ENCODE assay signal across 13 mouse cellular contexts in genomic region chr11:114793868-114794545, GRCm38 (mm10). TPM values are rescaled to one million over a fixed set of nuclear protein-coding genes. Genes with fewer than 3 reads are reported as not detected.
A peak's percentile ranks its signal among the peaks of the same experiment; 100 is the strongest.
DNase-seq lines count a peak whose midpoint lies in the region; ATAC-seq and TF ChIP-seq lines count a peak whose summit lies in the region.
"Had no signal": no experiment of that assay in that cellular context is flagged by ENCODE, and none has a peak within 500 bp of the region (broad histone marks: within the 10 kb centered on the region; RNA-seq: fewer than 3 reads in every experiment).

No protein-coding gene starts in this region.

- H3K4me1 ChIP-seq in kidney, postnatal 0 days (replicated peaks; ENCODE audit: insufficient read depth, low read length): peaks cover 30% of the 10 kb centered on the region
- H3K4me1 ChIP-seq in kidney, embryonic 14.5 days (ENCODE audit: control insufficient read depth, insufficient read depth, low read length): peaks cover 37% of the 10 kb centered on the region
- peaks cover 16% of the 10 kb centered on the region for H3K4me1 ChIP-seq in hindbrain, embryonic 11.5 days (replicated peaks; ENCODE audit: control insufficient read depth, insufficient read depth, low read length)
- H3K4me1 ChIP-seq in thymus, adult 2 months (replicated peaks; ENCODE audit: control insufficient read depth, insufficient read depth, low read length): peaks cover 18% of the 10 kb centered on the region

- intact Hi-C loops in heart, postnatal 36 days (cut with DNase I): no loop called here

- H3K9me3 ChIP-seq in kidney, postnatal 0 days (replicated peaks; ENCODE audit: low read length): no peaks in the 10 kb centered on the region
- H3K9me3 ChIP-seq in kidney, embryonic 14.5 days (ENCODE audit: control insufficient read depth, low read length): no peaks in the 10 kb centered on the region
- H3K9me3 ChIP-seq in hindbrain, embryonic 11.5 days (ENCODE audit: control insufficient read depth, low read length): no peaks in the 10 kb centered on the region
- H3K9me3 ChIP-seq: heart, embryonic 10.5 days had no signal

- no peak for DNase-seq in kidney, postnatal 0 days (ENCODE audit: low spot score)
- DNase-seq in cerebellum, adult 9-10 months: peak; percentile 68
- no peak for DNase-seq in hindbrain, embryonic 11.5 days (ENCODE audit: low spot score)
- no peak for DNase-seq in thymus, adult 2 months
- DNase-seq in adipocyte (ENCODE audit: low spot score): no peak
- no peak for DNase-seq in heart, postnatal 36 days
- DNase-seq: kidney, adult 2 months; lung, adult 18-20 months; spleen, adult 18-20 months had no signal

- 0 out of 2 replicates have a peak, but pooled peaks have one; percentile 10 for ATAC-seq in kidney, postnatal 0 days (replicated peaks; ENCODE audit: low FRiP score, low read depth)
- no peak for ATAC-seq in kidney, embryonic 14.5 days (ENCODE audit: low FRiP score, low TSS enrichment)
- no peak for ATAC-seq in hindbrain, embryonic 11.5 days (ENCODE audit: low FRiP score)

- H3K27ac ChIP-seq in kidney, postnatal 0 days: no peak overlapping the region
- H3K27ac ChIP-seq in kidney, embryonic 14.5 days (ENCODE audit: low read depth, low read length): no peak overlapping the region
- peak overlapping the region; percentile 99 for H3K27ac ChIP-seq in hindbrain, embryonic 11.5 days (ENCODE audit: low read depth, low read length)
- H3K27ac ChIP-seq in thymus, adult 2 months (ENCODE audit: control insufficient read depth, insufficient read depth, low read length): no peak overlapping the region
- H3K27ac ChIP-seq: heart, embryonic 10.5 days had no signal

- H3K4me2 ChIP-seq in kidney, postnatal 0 days (ENCODE audit: low read length): no peak overlapping the region
- H3K4me2 ChIP-seq in kidney, embryonic 14.5 days (replicated peaks; ENCODE audit: low read depth, low read length): no peak overlapping the region
- peak overlapping the region; percentile 49 for H3K4me2 ChIP-seq in hindbrain, embryonic 11.5 days (replicated peaks; ENCODE audit: low read depth, low read length)
- H3K4me2 ChIP-seq in myocyte (ENCODE audit: low read depth): peak overlapping the region; percentile 75

- no peaks in the 10 kb centered on the region for H3K36me3 ChIP-seq in kidney, postnatal 0 days (ENCODE audit: insufficient read depth, low read length)
- H3K36me3 ChIP-seq in kidney, embryonic 14.5 days (ENCODE audit: control insufficient read depth, insufficient read depth, low read length): no peaks in the 10 kb centered on the region
- no peaks in the 10 kb centered on the region for H3K36me3 ChIP-seq in hindbrain, embryonic 11.5 days (ENCODE audit: control insufficient read depth, insufficient read depth, low read length)
- no peaks in the 10 kb centered on the region for H3K36me3 ChIP-seq in myocyte (ENCODE audit: control insufficient read depth, insufficient read depth)
- no peaks in the 10 kb centered on the region for H3K36me3 ChIP-seq in thymus, adult 2 months (ENCODE audit: control insufficient read depth, insufficient read depth, low read length)
- H3K36me3 ChIP-seq: heart, embryonic 10.5 days had no signal

- peak; percentile 66 for TF ChIP-seq POLR2A in myocyte (IDR thresholded peaks at IDR 0.05; ENCODE audit: insufficient read length, low read depth)
- no peak for TF ChIP-seq POLR2A in thymus, adult 2 months (IDR thresholded peaks at IDR 0.05; ENCODE audit: control insufficient read depth, extremely low read depth, insufficient read depth, low read length, poor library complexity)

- no peak for TF ChIP-seq CTCF in kidney, postnatal 0 days (IDR thresholded peaks at IDR 0.05; ENCODE audit: low read depth)
- TF ChIP-seq CTCF in thymus, adult 2 months (IDR thresholded peaks at IDR 0.05; ENCODE audit: borderline replicate concordance, control insufficient read depth, extremely low read depth, insufficient read depth, low read length, poor library complexity): no peak

- no peak overlapping the region for H3K4me3 ChIP-seq in kidney, postnatal 0 days (replicated peaks; ENCODE audit: low read depth, low read length)
- no peak overlapping the region for H3K4me3 ChIP-seq in kidney, embryonic 14.5 days (ENCODE audit: low read length)
- H3K4me3 ChIP-seq in hindbrain, embryonic 11.5 days (ENCODE audit: low read depth, low read length): peak overlapping the region; percentile 14
- H3K4me3 ChIP-seq in myocyte: peak overlapping the region; percentile 9
- H3K4me3 ChIP-seq in thymus, adult 2 months (ENCODE audit: control insufficient read depth, insufficient read depth, low read length): no peak overlapping the region
- H3K4me3 ChIP-seq: heart, embryonic 10.5 days had no signal

- WGBS in kidney, postnatal 0 days: 59% methylated on average over 19 of the region's 19 CpGs
- 67% methylated on average over 19 of the region's 19 CpGs for WGBS in kidney, embryonic 14.5 days
- WGBS in hindbrain, embryonic 11.5 days: 62% methylated on average over 19 of the region's 19 CpGs
- 70% methylated on average over 19 of the region's 19 CpGs for WGBS in thymus, adult 2 months

- H3K9ac ChIP-seq in kidney, postnatal 0 days (ENCODE audit: low read depth, low read length): 0 out of 2 replicates have a peak overlapping the region, but pooled peaks have one; percentile 14
- no peak overlapping the region for H3K9ac ChIP-seq in kidney, embryonic 14.5 days (ENCODE audit: low read depth, low read length)
- H3K9ac ChIP-seq in hindbrain, embryonic 11.5 days (ENCODE audit: low read depth, low read length): peak overlapping the region; percentile 34

- peaks cover 42% of the 10 kb centered on the region for H3K27me3 ChIP-seq in kidney, postnatal 0 days (ENCODE audit: insufficient read depth, low read length)
- H3K27me3 ChIP-seq in kidney, embryonic 14.5 days (ENCODE audit: control insufficient read depth, insufficient read depth, low read length): peaks cover 49% of the 10 kb centered on the region
- peaks cover 24% of the 10 kb centered on the region; the same call in 1 of the 2 replicates for H3K27me3 ChIP-seq in hindbrain, embryonic 11.5 days (ENCODE audit: control insufficient read depth, insufficient read depth, low read length)
- no peaks in the 10 kb centered on the region for H3K27me3 ChIP-seq in myocyte (ENCODE audit: control insufficient read depth, insufficient read depth, insufficient read length)
- H3K27me3 ChIP-seq in thymus, adult 2 months (ENCODE audit: control insufficient read depth, insufficient read depth, low read length): peaks cover 7% of the 10 kb centered on the region; the same call in 1 of the 2 replicates

- no peak overlapping the region for H3ac ChIP-seq in myocyte (ENCODE audit: control insufficient read depth, insufficient read length)

- no peaks in the 10 kb centered on the region for H3K79me2 ChIP-seq in myocyte (ENCODE audit: control insufficient read depth, insufficient read depth)

TF ChIP-seq in myocyte, 11 proteins besides CTCF, POLR2A, EP300 and RAD21:
- TF ChIP-seq POLR2AphosphoS2 (IDR thresholded peaks at IDR 0.05; ENCODE audit: insufficient read length, low read depth): peak; percentile 61
- peak in 2 of 3 experiments; percentile 83 to 87 for TF ChIP-seq MYOG (IDR thresholded peaks at IDR 0.05; ENCODE audit: control insufficient read depth in 1 of 3, insufficient read depth in 1 of 3, insufficient read length in 2 of 3, low read depth in 2 of 3)
- no peak for TF ChIP-seq TCF12 (IDR thresholded peaks at IDR 0.05; ENCODE audit: insufficient read depth, poor library complexity, severe bottlenecking)
- TF ChIP-seq TCF3 (IDR thresholded peaks at IDR 0.05; ENCODE audit: insufficient read length, low read depth): no peak
- no peak for TF ChIP-seq MAX (IDR thresholded peaks at IDR 0.05; ENCODE audit: low read depth)
- TF ChIP-seq MYOD1 (IDR thresholded peaks at IDR 0.05; ENCODE audit: control insufficient read depth in 1 of 3, insufficient read length in 2 of 3, low read depth in 2 of 3): peak in 2 of 3 experiments; percentile 37 to 87
- no peak for TF ChIP-seq USF1 (IDR thresholded peaks at IDR 0.05; ENCODE audit: low read depth)
- TF ChIP-seq SRF (IDR thresholded peaks at IDR 0.05; ENCODE audit: control insufficient read depth, insufficient read length, low read depth): no peak
- no peak for TF ChIP-seq CEBPB (IDR thresholded peaks at IDR 0.05; ENCODE audit: insufficient read depth, poor library complexity, severe bottlenecking)
- no peak for TF ChIP-seq REST (IDR thresholded peaks at IDR 0.05; ENCODE audit: insufficient read depth, insufficient read length)
- no peak for TF ChIP-seq E2F4 (IDR thresholded peaks at IDR 0.05; ENCODE audit: insufficient read depth)

RNA-seq across cellular contexts. Expression of gene Btbd17, which starts 1.7 kb away (rescaled TPM):
- 0.78 and 0.96 TPM in 2 replicates for polyA plus RNA-seq in kidney, postnatal 0 days (2015; fragmentation: Nextera tagmentation; extraction: Ambion mirVana)
- 0.77 and 1.6 TPM in 2 replicates for polyA plus RNA-seq in kidney, embryonic 14.5 days (2014; fragmentation: Nextera tagmentation; extraction: Ambion mirVana)
- 39.2 and 46.2 TPM in 2 replicates for polyA plus RNA-seq in hindbrain, embryonic 11.5 days (2014; fragmentation: Nextera tagmentation; extraction: Ambion mirVana)
- polyA plus RNA-seq in myocyte (2012; fragmentation: generic; extraction: Trizol): 34.0 TPM
- polyA plus RNA-seq in thymus, adult 2 months (2012; rRNA removed): 0.53 and 1.1 TPM in 2 replicates
- total RNA-seq in heart, postnatal 36 days (2021): not detected
- total RNA-seq: neutrophil, adult 5-6 weeks had no signal

RNA-seq across cellular contexts. Expression of gene Gpr142, which starts 4.7 kb away (rescaled TPM):
- polyA plus RNA-seq in kidney, postnatal 0 days (2015; fragmentation: Nextera tagmentation; extraction: Ambion mirVana): 0.13 TPM in 1 of 2 replicates, not detected in the other
- 0.19 TPM in 1 of 2 replicates, not detected in the other for polyA plus RNA-seq in kidney, embryonic 14.5 days (2014; fragmentation: Nextera tagmentation; extraction: Ambion mirVana)
- polyA plus RNA-seq in hindbrain, embryonic 11.5 days (2014; fragmentation: Nextera tagmentation; extraction: Ambion mirVana): 0.20 and 0.45 TPM in 2 replicates
- polyA plus RNA-seq in myocyte (2012; fragmentation: generic; extraction: Trizol): 0.07 TPM
- polyA plus RNA-seq in thymus, adult 2 months (2012; rRNA removed): not detected in 2 replicates
- total RNA-seq in heart, postnatal 36 days (2021): not detected
- total RNA-seq: neutrophil, adult 5-6 weeks had no signal
- polyA plus RNA-seq: heart, embryonic 10.5 days; kidney, adult 2 months had no signal

RNA-seq across cellular contexts. Expression of gene Kif19a, which starts 28.8 kb away (rescaled TPM):
- polyA plus RNA-seq in kidney, postnatal 0 days (2015; fragmentation: Nextera tagmentation; extraction: Ambion mirVana): 0.06 and 0.11 TPM in 2 replicates
- 0.14 and 0.21 TPM in 2 replicates for polyA plus RNA-seq in kidney, embryonic 14.5 days (2014; fragmentation: Nextera tagmentation; extraction: Ambion mirVana)
- 1.8 and 1.9 TPM in 2 replicates for polyA plus RNA-seq in hindbrain, embryonic 11.5 days (2014; fragmentation: Nextera tagmentation; extraction: Ambion mirVana)
- 5.4 TPM for polyA plus RNA-seq in myocyte (2012; fragmentation: generic; extraction: Trizol)
- polyA plus RNA-seq in thymus, adult 2 months (2012; rRNA removed): 0.59 and 0.71 TPM in 2 replicates
- total RNA-seq in heart, postnatal 36 days (2021): under 1 TPM in 1 of 2 experiments, not detected in 1; 0.35 TPM

RNA-seq across cellular contexts. Expression of gene Gprc5c, which starts 56.9 kb away (rescaled TPM):
- polyA plus RNA-seq in kidney, postnatal 0 days (2015; fragmentation: Nextera tagmentation; extraction: Ambion mirVana): 118 and 131 TPM in 2 replicates
- polyA plus RNA-seq in kidney, embryonic 14.5 days (2014; fragmentation: Nextera tagmentation; extraction: Ambion mirVana): 49.9 and 105 TPM in 2 replicates
- 17.7 and 18.3 TPM in 2 replicates for polyA plus RNA-seq in hindbrain, embryonic 11.5 days (2014; fragmentation: Nextera tagmentation; extraction: Ambion mirVana)
- 172 TPM for polyA plus RNA-seq in myocyte (2012; fragmentation: generic; extraction: Trizol)
- polyA plus RNA-seq in thymus, adult 2 months (2012; rRNA removed): 5.4 and 6.4 TPM in 2 replicates
- total RNA-seq in heart, postnatal 36 days (2021): 10 to 100 TPM; 10.2 to 11.2 TPM

Comparison
In these comparisons a context has a peak if more than half of its experiments do, and no peak if none do; other contexts are left out.
1. H3K4me2 ChIP-seq: peak in hindbrain, embryonic 11.5 days (single experiment) and myocyte (single experiment); none in kidney, postnatal 0 days (single experiment) and kidney, embryonic 14.5 days (single experiment).
2. H3K4me3 ChIP-seq: peak in hindbrain, embryonic 11.5 days (single experiment) and myocyte (single experiment); none in kidney, postnatal 0 days (single experiment), kidney, embryonic 14.5 days (single experiment) and thymus, adult 2 months (single experiment).
3. RNA of gene Btbd17, which starts 1.7 kb away (polyA plus RNA-seq): 39.2 to 46.2 TPM in hindbrain, embryonic 11.5 days and 34.0 TPM in myocyte (single experiment); 0.77 to 1.6 TPM in kidney, embryonic 14.5 days, 0.78 to 0.96 TPM in kidney, postnatal 0 days and 0.53 to 1.1 TPM in thymus, adult 2 months; every median in the first group is over 10 times any median in the second.